Mouse (Mus musculus) G1E (cell line): ENCODE results near the gene Stim2.

Experiments
- CTCF ChIP-seq: IDR thresholded peaks from 2 replicates; pipeline ENCODE4 v1.5.1; 2012; ENCODE audit warnings: low read depth, low read length, inconsistent platforms, mixed read lengths
- GATA1 ChIP-seq: IDR thresholded peaks from 2 replicates; pipeline ENCODE4 v1.6.1; 2012; ENCODE audit warnings: borderline replicate concordance, low read length, inconsistent platforms, mixed read lengths
- POLR2AphosphoS5 ChIP-seq: IDR thresholded peaks from 2 replicates; pipeline ENCODE4 v1.6.1; 2012; ENCODE audit warnings: low read depth, low read length, inconsistent platforms; ENCODE audit not compliant: insufficient replicate concordance
- TAL1 ChIP-seq: conservative IDR thresholded peaks from 2 replicates; pipeline ENCODE4 v1.6.1; 2012; ENCODE audit warnings: low read depth, low read length, inconsistent platforms, mixed read lengths

DNA sequence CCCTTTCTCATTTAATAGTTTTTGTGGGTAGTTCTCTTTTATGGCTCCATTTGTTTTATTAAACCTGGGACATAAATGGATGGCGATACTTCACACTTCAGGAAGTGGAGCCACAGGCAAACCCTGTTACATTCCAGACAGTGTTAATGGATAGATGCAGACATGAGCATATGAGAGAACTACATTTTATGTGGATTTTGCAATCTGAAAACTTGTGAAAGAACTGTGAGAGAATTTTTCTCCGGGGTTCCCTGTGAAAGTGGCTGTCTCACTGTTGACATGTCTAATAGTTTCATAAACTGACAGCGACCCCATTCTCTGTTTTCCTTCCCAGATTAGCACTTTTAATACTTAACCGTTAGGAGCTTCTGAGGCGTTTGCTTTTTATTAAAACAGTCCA lies 2.7 kb downstream of the Stim2 start:
- TF ChIP-seq CTCF (no peak), GATA1 (no peak), TAL1 (no peak), POLR2AphosphoS5 (no peak)
